21 mouse cellular contexts compared by ENCODE assay signal in genomic region chr5:21894168-21894567, GRCm38 (mm10). TPM values are rescaled to one million over a fixed set of nuclear protein-coding genes. Genes with fewer than 3 reads are reported as not detected.
"Had no signal": no experiment of that assay in that cellular context is flagged by ENCODE, and none has a peak within 500 bp of the region (broad histone marks: within the 10 kb centered on the region; RNA-seq: fewer than 3 reads in every experiment).

No protein-coding gene starts in this region.

- H3K36me3 ChIP-seq: kidney, embryonic 15.5 days; stomach, embryonic 15.5 days had no signal

- H3K9me3 ChIP-seq: kidney, embryonic 15.5 days; liver, embryonic 13.5 days; stomach, embryonic 15.5 days had no signal

- H3K4me1 ChIP-seq: kidney, embryonic 15.5 days; liver, embryonic 13.5 days; stomach, embryonic 15.5 days had no signal

- H3K9ac ChIP-seq: kidney, embryonic 15.5 days; liver, embryonic 13.5 days; stomach, embryonic 15.5 days had no signal

- H3K4me2 ChIP-seq: kidney, embryonic 15.5 days; liver, embryonic 13.5 days; midbrain, embryonic 11.5 days; stomach, embryonic 15.5 days had no signal

- H3K4me3 ChIP-seq: kidney, embryonic 15.5 days; liver, embryonic 13.5 days; stomach, embryonic 15.5 days had no signal

- H3K27me3 ChIP-seq: kidney, embryonic 15.5 days; liver, embryonic 13.5 days; stomach, embryonic 15.5 days had no signal

- H3K27ac ChIP-seq: kidney, embryonic 15.5 days; liver, embryonic 13.5 days; stomach, embryonic 15.5 days had no signal

- DNase-seq: kidney, adult 8-10 months; kidney, postnatal 10 days; kidney, postnatal 4 days; liver, embryonic 13.5 days; lung, adult 2 months; lung, postnatal 14 days; lung, postnatal 4 days; midbrain, embryonic 14.5 days; right cerebral cortex, postnatal 25 days; spleen, adult 18-20 months; thymus, adult 18-20 months; thymus, postnatal 36 days had no signal

RNA-seq across cellular contexts. Expression of gene Slc26a5, which starts 28.8 kb away (rescaled TPM):
- total RNA-seq: liver, adult 2 months; megakaryocyte progenitor cell, adult 5-6 weeks; megakaryocyte-erythroid progenitor cell, adult 5-6 weeks had no signal
- polyA plus RNA-seq: kidney, embryonic 15.5 days; liver, adult 2 months; liver, embryonic 13.5 days; liver, embryonic 16.5 days; lung, adult 2 months; neural tube, embryonic 11.5 days; stomach, embryonic 15.5 days; testis, adult 2 months had no signal
